In genomic region chr1:74962853-74963227, GRCm38 (mm10) we compare ENCODE assay signal across 26 mouse cellular contexts. TPM values are rescaled to one million over a fixed set of nuclear protein-coding genes. Genes with fewer than 3 reads are reported as not detected.
DNase-seq lines count a peak whose midpoint lies in the region; ATAC-seq lines count a peak whose summit lies in the region.
"Had no signal": no experiment of that assay in that cellular context is flagged by ENCODE, and none has a peak within 500 bp of the region (broad histone marks: within the 10 kb centered on the region; RNA-seq: fewer than 3 reads in every experiment).

No protein-coding gene starts in this region.

- WGBS in kidney, embryonic 16.5 days, result 88% methylated on average over 5 of the region's 5 CpGs
- WGBS in intestine, embryonic 15.5 days, result 64% methylated on average over 5 of the region's 5 CpGs
- 74% methylated on average over 5 of the region's 5 CpGs for WGBS in liver, embryonic 13.5 days (ENCODE audit: insufficient replicate concordance)
- WGBS in stomach, embryonic 14.5 days, result 70% methylated on average over 5 of the region's 5 CpGs

- no peak for ATAC-seq in kidney, embryonic 16.5 days (ENCODE audit: low FRiP score, low TSS enrichment)
- peak; percentile 71 for ATAC-seq in intestine, embryonic 15.5 days
- peak; percentile 13; the same call in 1 of the 2 replicates for ATAC-seq in liver, embryonic 13.5 days (ENCODE audit: low read depth)
- no peak; the same call in 1 of the 2 replicates for ATAC-seq in stomach, embryonic 14.5 days (ENCODE audit: insufficient number of reproducible peaks, insufficient read depth, low FRiP score, low read depth)
- ATAC-seq: forebrain, embryonic 16.5 days; inflammation-experienced regulatory T-cells, adult 6 months; midbrain, embryonic 15.5 days had no signal

- DNase-seq in kidney, postnatal 36 days, result peak; percentile 24 to 53
- no peak for DNase-seq in liver, embryonic 13.5 days
- DNase-seq in thymus, postnatal 4 days, result no peak
- no peak for DNase-seq in frontal cortex, postnatal 14 days (ENCODE audit: low spot score in 2 of 2)
- DNase-seq in spleen, adult 12 weeks (ENCODE audit: low spot score), result no peak
- DNase-seq: cerebellum, adult 11 months; cerebellum, adult 9-11 months; gastrocnemius, postnatal 36 days; heart, postnatal 4 days; kidney, postnatal 4 days; layer of hippocampus, adult 9-11 months; right cerebral cortex, postnatal 4 days; thymus, postnatal 36 days had no signal

- H3K9me3 ChIP-seq in kidney, embryonic 16.5 days (ENCODE audit: low read length), result no peaks in the 10 kb centered on the region
- no peaks in the 10 kb centered on the region for H3K9me3 ChIP-seq in intestine, embryonic 15.5 days
- no peaks in the 10 kb centered on the region for H3K9me3 ChIP-seq in liver, embryonic 13.5 days (replicated peaks)
- no peaks in the 10 kb centered on the region for H3K9me3 ChIP-seq in stomach, embryonic 14.5 days (ENCODE audit: control insufficient read depth, low read depth, low read length)
- H3K9me3 ChIP-seq: embryonic facial prominence, embryonic 10.5 days; forebrain, embryonic 10.5 days; midbrain, embryonic 15.5 days; neural tube, embryonic 12.5 days had no signal

- H3K4me3 ChIP-seq in kidney, embryonic 16.5 days (ENCODE audit: low read length), result no peak overlapping the region
- H3K4me3 ChIP-seq in intestine, embryonic 15.5 days (replicated peaks), result peak overlapping the region; percentile 13
- no peak overlapping the region for H3K4me3 ChIP-seq in liver, embryonic 13.5 days (replicated peaks)
- H3K4me3 ChIP-seq in stomach, embryonic 14.5 days (ENCODE audit: low read depth, low read length), result no peak overlapping the region
- H3K4me3 ChIP-seq: embryonic facial prominence, embryonic 10.5 days; forebrain, embryonic 10.5 days; left cerebral cortex, adult 2 months; midbrain, embryonic 15.5 days; neural tube, embryonic 12.5 days had no signal

- H3K36me3 ChIP-seq in kidney, embryonic 16.5 days (ENCODE audit: insufficient read depth, low read length), result no peaks in the 10 kb centered on the region
- H3K36me3 ChIP-seq in intestine, embryonic 15.5 days, result no peaks in the 10 kb centered on the region
- H3K36me3 ChIP-seq in liver, embryonic 13.5 days, result no peaks in the 10 kb centered on the region
- H3K36me3 ChIP-seq in stomach, embryonic 14.5 days (ENCODE audit: control insufficient read depth, insufficient read depth, low read length), result no peaks in the 10 kb centered on the region
- H3K36me3 ChIP-seq: embryonic facial prominence, embryonic 10.5 days; forebrain, embryonic 10.5 days; midbrain, embryonic 15.5 days; neural tube, embryonic 12.5 days had no signal

- H3K27ac ChIP-seq in kidney, embryonic 16.5 days (ENCODE audit: low read length), result no peak overlapping the region
- H3K27ac ChIP-seq in intestine, embryonic 15.5 days, result peak overlapping the region; percentile 89
- H3K27ac ChIP-seq in liver, embryonic 13.5 days, result no peak overlapping the region
- H3K27ac ChIP-seq in stomach, embryonic 14.5 days (ENCODE audit: low read length), result peak overlapping the region; percentile 62; the same call in 1 of the 2 replicates
- H3K27ac ChIP-seq: embryonic facial prominence, embryonic 10.5 days; forebrain, embryonic 10.5 days; hindbrain, embryonic 14.5 days; left cerebral cortex, adult 2 months; macrophage; midbrain, embryonic 15.5 days; neural tube, embryonic 12.5 days had no signal

- H3K9ac ChIP-seq in kidney, embryonic 16.5 days (replicated peaks; ENCODE audit: low read length), result no peak overlapping the region
- H3K9ac ChIP-seq in intestine, embryonic 15.5 days, result no peak overlapping the region
- no peak overlapping the region for H3K9ac ChIP-seq in liver, embryonic 13.5 days
- no peak overlapping the region for H3K9ac ChIP-seq in stomach, embryonic 14.5 days (replicated peaks; ENCODE audit: low read depth, low read length)
- H3K9ac ChIP-seq: hindbrain, embryonic 14.5 days; midbrain, embryonic 15.5 days; neural tube, embryonic 12.5 days had no signal

- H3K4me1 ChIP-seq in kidney, embryonic 16.5 days (ENCODE audit: insufficient read depth, low read length), result peaks cover 7% of the 10 kb centered on the region
- H3K4me1 ChIP-seq in intestine, embryonic 15.5 days (replicated peaks), result peaks cover 15% of the 10 kb centered on the region
- H3K4me1 ChIP-seq in liver, embryonic 13.5 days (replicated peaks), result peaks cover 5% of the 10 kb centered on the region; the same call in 1 of the 2 replicates
- peaks cover 9% of the 10 kb centered on the region; the same call in 1 of the 2 replicates for H3K4me1 ChIP-seq in stomach, embryonic 14.5 days (ENCODE audit: control insufficient read depth, insufficient read depth, low read length)

- H3K4me2 ChIP-seq in kidney, embryonic 16.5 days (replicated peaks; ENCODE audit: low read depth, low read length), result no peak overlapping the region
- peak overlapping the region; percentile 43 for H3K4me2 ChIP-seq in intestine, embryonic 15.5 days (replicated peaks)
- H3K4me2 ChIP-seq in liver, embryonic 13.5 days, result no peak overlapping the region
- H3K4me2 ChIP-seq in stomach, embryonic 14.5 days (replicated peaks; ENCODE audit: low read depth, low read length), result 0 out of 2 replicates have a peak overlapping the region, but pooled peaks have one; percentile 13
- H3K4me2 ChIP-seq: hindbrain, embryonic 14.5 days; midbrain, embryonic 15.5 days; neural tube, embryonic 12.5 days had no signal

- H3K27me3 ChIP-seq in kidney, embryonic 16.5 days (ENCODE audit: insufficient read depth, low read length), result peaks cover 9% of the 10 kb centered on the region; the same call in 1 of the 2 replicates
- no peaks in the 10 kb centered on the region; the same call in 1 of the 2 replicates for H3K27me3 ChIP-seq in intestine, embryonic 15.5 days (replicated peaks)
- H3K27me3 ChIP-seq in liver, embryonic 13.5 days, result peaks cover 5% of the 10 kb centered on the region; the same call in 1 of the 2 replicates
- no peaks in the 10 kb centered on the region for H3K27me3 ChIP-seq in stomach, embryonic 14.5 days (ENCODE audit: control insufficient read depth, insufficient read depth, low read length)
- H3K27me3 ChIP-seq: midbrain, embryonic 15.5 days had no signal

RNA-seq across cellular contexts. Expression of gene Ihh, which starts 11.4 kb away (rescaled TPM):
- polyA plus RNA-seq in kidney, embryonic 16.5 days (2015; fragmentation: Nextera tagmentation; extraction: Ambion mirVana), result 2.4 and 3.4 TPM in 2 replicates
- polyA plus RNA-seq in intestine, embryonic 15.5 days (2015; fragmentation: Nextera tagmentation; extraction: Ambion mirVana), result 29.1 and 30.9 TPM in 2 replicates
- 1.3 and 1.6 TPM in 2 replicates for polyA plus RNA-seq in liver, embryonic 13.5 days (2015; fragmentation: Nextera tagmentation; extraction: Ambion mirVana)
- 29.2 and 30.2 TPM in 2 replicates for polyA plus RNA-seq in stomach, embryonic 14.5 days (2014; fragmentation: Nextera tagmentation; extraction: Ambion mirVana)
- polyA plus RNA-seq: embryonic facial prominence, embryonic 10.5 days; forebrain, embryonic 10.5 days; inflammation-experienced regulatory T-cells, adult 6 months had no signal

RNA-seq across cellular contexts. Expression of gene Cfap65, which starts 27.4 kb away (rescaled TPM):
- polyA plus RNA-seq in kidney, embryonic 16.5 days (2015; fragmentation: Nextera tagmentation; extraction: Ambion mirVana), result 0.09 TPM in 1 of 2 replicates, not detected in the other
- polyA plus RNA-seq in intestine, embryonic 15.5 days (2015; fragmentation: Nextera tagmentation; extraction: Ambion mirVana), result 0.08 and 0.19 TPM in 2 replicates
- not detected in 2 replicates for polyA plus RNA-seq in liver, embryonic 13.5 days (2015; fragmentation: Nextera tagmentation; extraction: Ambion mirVana)
- not detected in 2 replicates for polyA plus RNA-seq in stomach, embryonic 14.5 days (2014; fragmentation: Nextera tagmentation; extraction: Ambion mirVana)
- polyA plus RNA-seq: embryonic facial prominence, embryonic 10.5 days; inflammation-experienced regulatory T-cells, adult 6 months; limb, embryonic 14.5 days; macrophage had no signal

Comparison
In these comparisons a context has a peak if more than half of its experiments do, and no peak if none do; other contexts are left out.
1. DNase-seq: peak in kidney, postnatal 36 days (2 of 2); none in liver, embryonic 13.5 days (single experiment), thymus, postnatal 4 days (single experiment), frontal cortex, postnatal 14 days (0 of 2) and spleen, adult 12 weeks (single experiment).
2. ATAC-seq: peak in intestine, embryonic 15.5 days (single experiment) and liver, embryonic 13.5 days (single experiment); none in kidney, embryonic 16.5 days (single experiment) and stomach, embryonic 14.5 days (single experiment).
3. H3K27ac ChIP-seq: peak in intestine, embryonic 15.5 days (single experiment) and stomach, embryonic 14.5 days (single experiment); none in kidney, embryonic 16.5 days (single experiment) and liver, embryonic 13.5 days (single experiment).
4. H3K4me2 ChIP-seq: peak in intestine, embryonic 15.5 days (single experiment) and stomach, embryonic 14.5 days (single experiment); none in kidney, embryonic 16.5 days (single experiment) and liver, embryonic 13.5 days (single experiment).